Mouse (Mus musculus): ENCODE results near the gene Hoxc12.

- TF ChIP-seq HCFC1 (IDR thresholded peaks at IDR 0.05; ENCODE audit: low read depth, low read length) (no peak), CTCF (IDR thresholded peaks at IDR 0.05 in 2 of 3, conservative IDR thresholded peaks at IDR 0.05 in 1 of 3; ENCODE audit: control insufficient read depth in 1 of 3, insufficient read depth in 1 of 3, low read depth in 2 of 3, low read length in 3 of 3, poor library complexity in 1 of 3, severe bottlenecking in 1 of 3) (no peak)
Observed at GRCm38 (mm10) chr15:102984925-102985324, 48.4 kb downstream of the Hoxc12 start.

All from MEL (cell line).